Mouse (Mus musculus) cerebellum, postnatal 36 days (tissue): ENCODE data around the gene Gm1043.

ENCODE experiments used
- DNase-seq, 2 experiments: peaks; one replicate each; pipeline ENCODE4 v3.0.0; 2021 to 2022; ENCODE audit warnings: mixed read lengths in 2 of 2

The Gm1043 gene

DNA sequence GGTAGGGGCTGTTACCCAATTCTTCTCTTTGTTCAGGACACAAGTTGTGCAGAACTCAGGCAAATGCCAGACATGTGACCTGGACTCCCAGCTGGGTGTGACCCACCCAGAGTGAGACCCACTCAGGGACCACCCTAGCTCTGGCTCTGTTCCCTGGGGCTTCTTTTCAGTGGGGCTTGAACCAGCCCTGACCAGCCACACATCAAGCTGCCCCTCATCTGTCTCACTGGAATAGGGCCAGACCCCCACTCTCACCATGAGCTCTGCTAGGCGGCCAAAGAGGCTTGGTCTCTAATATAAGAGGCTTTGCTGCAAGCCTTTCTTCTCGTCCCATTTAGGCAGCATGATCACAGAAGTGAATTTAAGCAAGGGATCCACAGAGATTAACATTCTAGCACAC is 121.2 kb downstream of the Gm1043 start:
- DNase-seq, result no peak

DNA sequence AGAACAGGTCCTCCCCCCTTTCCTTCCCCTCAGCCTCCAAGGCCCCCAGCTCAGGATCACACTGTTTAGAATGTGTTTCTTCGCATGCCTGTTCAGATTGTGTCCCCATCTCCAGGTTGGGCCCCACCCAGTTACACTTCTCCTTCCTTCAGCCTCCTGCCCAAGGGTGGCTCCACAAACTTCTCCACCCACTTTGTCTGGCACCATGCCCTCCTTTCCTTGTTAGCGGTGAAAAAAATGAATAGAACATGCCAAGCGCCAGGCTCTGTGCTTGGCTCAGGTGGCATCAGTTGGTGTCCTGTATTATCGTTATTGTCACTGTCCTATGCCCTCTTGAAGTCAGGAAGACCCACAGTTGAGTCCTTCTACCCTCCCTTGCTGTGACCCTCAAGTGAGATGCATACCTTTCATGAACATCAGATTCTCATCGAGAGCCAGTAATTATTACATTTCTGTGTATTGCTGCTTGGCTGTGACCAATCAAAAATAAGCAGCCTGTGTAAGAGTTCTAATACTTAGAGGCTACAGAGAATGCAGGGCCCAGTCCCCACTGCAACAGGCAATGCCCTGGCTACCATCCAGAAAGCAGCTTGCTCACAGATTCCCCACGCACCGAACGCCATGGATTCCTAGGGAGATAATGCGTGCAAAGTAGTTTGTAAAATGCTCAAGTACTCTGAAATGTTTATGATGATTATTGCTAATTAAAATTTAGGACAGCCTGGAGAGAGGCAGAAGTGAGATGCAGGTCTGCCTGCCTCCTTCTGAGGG is 128.0 kb downstream of the Gm1043 start:
- no peak for DNase-seq

DNA sequence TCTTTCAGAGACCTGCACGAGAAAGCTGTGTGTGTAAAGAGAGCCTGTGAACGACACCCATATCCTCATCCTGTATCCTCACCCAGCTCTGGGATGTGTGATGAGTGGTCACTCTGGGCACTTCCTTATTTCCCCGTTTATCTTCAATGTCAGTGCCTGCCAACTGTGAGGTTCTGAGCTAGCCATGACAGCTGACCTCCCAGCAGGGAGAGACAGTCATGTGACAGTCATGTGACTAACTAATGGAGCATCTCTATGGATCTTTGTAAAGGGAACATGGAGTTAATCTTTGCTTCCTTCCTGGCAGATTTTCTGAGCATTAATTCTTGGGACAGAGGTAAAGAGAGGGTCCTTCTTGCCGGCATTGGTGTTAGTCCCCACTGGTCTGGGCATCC is 128.5 kb downstream of the Gm1043 start:
- peak in 1 of 2 experiments; percentile 24 for DNase-seq

DNA sequence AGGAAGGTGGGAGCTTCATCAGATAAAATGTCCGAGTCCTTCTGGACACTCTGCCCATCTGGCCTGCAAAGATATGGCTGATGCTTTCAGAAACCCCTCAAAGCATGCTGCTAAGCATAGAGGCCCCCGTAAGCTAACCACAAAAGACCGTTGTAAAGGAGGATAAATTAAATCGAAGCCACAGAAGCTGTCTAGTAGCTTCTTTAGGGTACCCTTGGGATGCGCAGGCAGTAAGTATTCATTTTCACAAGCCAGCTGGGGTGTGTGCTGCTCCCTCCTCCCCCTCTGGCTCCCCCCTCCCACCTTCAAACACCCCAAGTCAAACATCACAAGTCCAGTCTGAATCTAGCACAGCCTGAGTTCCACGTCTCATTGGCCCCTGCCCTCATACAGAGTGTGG is 129.4 kb downstream of the Gm1043 start:
- no peak for DNase-seq

DNA sequence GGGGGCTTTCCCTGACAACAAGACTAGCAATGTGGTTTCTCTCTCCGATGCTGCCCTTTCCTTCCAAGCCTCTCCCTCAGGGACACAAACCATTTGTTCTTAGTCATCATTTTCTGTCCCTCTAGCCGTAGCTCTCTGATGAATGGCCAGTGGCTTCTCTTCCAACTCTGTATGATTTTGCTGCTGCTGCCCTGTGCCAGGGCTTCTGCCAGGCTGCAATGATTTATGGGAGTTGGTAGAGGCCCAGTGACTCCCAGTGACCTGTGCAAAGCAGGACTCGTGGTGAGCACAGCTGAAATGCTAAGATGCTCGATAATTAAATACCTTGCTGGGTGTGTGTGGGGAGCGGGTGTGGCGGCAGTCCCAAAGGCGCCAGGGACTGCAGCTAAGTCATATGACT is 130.1 kb downstream of the Gm1043 start:
- DNase-seq, result no peak

DNA sequence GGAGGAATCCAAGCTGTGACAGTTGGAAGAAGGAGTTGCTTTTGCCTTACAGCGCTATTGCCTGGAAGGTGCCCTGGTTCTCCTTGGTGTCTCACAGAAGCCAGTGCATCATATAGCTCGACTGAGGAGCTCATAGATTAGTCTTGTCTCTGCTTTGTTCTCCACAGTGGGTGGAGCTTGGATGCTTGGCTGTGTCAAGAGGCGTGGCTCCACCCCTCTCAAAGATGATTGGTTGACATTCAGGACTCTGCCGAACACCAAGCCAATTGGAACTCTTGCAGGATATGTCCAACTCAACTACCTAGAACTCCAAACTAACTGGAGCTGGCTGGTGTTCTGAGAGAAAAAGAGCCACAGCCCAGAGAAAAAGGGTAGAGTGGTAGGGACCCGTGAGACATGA is 134.4 kb downstream of the Gm1043 start:
- no peak for DNase-seq

DNA sequence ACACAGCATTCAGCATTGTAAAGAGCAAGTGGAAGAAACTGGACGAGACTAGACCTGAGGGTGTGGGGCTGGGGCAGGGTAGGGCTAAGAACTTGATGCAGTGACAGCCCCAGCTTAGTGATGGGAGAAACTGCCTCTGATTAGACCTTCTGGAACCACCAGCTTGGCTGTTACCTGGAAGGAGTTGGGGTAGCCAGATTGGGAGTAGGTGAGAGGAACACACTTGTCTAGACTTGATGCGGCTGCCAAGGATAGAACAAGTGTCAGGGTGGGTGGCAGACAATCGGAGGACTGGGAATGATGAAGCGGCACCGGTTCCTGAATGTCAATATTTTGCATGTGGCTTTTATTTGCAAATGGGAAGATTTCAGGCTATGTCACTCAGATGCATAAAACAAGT is 135.4 kb downstream of the Gm1043 start:
- DNase-seq, result no peak

DNA sequence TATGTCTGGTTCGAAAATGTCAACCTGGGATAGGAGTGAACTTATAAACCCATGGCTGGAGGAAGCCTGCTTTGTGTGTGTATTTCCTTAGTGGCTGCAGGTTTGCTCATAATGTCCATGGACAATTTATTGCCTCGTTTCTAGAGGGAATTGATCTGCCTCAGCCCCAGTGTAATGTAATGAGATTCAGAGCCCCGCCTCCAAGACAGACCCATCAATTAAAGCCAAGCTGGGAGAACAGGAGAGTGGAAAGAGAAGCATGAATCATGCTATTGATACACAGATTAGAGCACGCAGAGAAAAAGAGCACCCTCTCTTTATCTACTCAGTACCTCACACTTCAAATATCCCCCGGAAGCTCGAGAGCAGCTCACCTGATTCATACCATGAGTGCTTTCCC is 136.4 kb downstream of the Gm1043 start:
- DNase-seq, result no peak

DNA sequence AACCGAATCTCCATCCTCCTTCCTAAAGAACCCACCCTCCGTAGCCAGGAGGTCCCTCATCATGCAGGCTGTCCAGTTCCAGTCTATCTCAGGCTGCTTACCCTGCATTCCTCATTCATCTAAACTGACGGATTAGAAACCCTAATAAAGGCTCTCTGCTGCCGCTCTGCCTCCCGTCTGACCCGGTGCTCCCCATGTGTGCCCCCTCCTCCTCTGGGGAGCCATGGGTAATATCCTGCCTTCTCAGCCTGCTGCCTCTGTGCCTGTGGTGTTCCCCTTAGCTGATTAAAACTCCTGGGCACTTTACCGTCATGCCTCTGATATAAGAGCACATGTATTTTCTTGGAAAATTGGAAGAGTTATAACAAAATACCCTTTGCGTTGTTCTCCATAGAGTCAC is 137.1 kb downstream of the Gm1043 start:
- DNase-seq, result no peak

DNA sequence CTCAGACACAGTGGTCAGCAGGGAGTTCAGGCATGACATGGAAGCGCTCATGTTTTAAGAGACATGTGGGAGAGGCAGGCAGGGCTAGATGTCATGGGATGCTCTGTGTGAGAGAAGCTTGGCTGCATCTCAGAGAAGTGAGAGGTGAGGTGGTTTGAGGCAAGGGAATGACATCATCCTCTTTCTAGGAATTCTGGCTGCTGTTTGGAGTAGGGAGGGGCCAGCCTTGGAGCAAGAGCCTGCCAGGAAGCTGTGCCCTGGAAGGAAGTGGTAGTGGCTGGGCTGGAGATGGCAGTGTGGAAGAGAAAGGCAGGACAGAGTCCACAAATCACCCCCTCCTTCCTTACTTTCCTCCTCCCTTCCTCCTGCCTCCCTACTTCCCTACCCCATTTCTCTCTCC is 140.5 kb downstream of the Gm1043 start:
- no peak for DNase-seq

DNA sequence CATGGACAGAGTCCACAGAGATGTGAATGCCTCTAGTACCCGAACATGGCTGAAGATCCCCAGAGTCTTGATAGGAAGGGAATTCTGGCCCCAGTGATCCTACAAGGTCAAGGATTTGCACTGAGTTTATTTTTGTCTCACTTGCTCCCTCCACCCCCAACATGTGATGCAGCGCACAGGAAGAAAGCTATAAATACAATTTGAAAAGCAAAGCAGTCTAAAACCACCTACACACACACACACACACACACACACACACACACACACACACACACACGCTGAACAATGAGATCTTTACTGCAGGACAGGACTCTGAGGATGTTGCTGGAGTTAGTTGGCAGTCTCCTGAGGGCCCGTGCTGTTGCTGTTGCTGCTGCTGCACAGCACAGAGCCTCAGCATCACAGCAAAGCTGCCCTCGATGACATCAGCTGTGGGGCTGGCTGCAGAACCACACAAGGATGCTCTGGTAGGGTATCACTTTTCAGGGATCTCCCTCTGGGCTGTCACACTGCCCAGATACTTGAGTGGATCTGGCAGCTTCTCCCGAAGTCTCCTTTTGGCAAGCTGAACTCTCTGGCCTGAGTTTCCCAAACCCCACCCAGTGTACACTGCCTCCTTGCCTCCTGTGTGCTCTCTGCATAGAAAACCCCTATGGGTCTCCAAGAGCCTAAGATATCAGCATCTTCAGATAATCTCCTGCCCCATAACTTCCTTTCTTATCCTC is 142.9 kb downstream of the Gm1043 start:
- no peak for DNase-seq

DNA sequence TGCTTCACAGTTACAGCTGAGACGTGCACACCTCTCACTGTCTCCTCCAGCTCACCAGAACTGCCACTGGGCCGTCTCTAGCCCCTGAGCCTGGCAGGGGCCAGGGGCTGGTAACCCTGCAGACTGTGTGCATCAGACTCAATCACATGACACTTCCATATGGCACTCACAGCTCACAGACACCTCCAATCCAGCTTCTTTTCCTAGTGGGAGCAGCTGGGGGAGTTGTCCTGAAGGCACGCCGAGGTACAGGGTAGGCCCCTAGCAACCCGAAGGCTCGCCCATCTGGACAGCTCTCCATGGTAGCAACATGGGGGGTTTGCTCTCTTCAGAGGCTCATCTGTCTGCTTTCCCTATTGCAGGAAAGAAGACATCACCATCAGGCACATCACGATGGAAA is 143.7 kb downstream of the Gm1043 start:
- DNase-seq, result no peak

DNA sequence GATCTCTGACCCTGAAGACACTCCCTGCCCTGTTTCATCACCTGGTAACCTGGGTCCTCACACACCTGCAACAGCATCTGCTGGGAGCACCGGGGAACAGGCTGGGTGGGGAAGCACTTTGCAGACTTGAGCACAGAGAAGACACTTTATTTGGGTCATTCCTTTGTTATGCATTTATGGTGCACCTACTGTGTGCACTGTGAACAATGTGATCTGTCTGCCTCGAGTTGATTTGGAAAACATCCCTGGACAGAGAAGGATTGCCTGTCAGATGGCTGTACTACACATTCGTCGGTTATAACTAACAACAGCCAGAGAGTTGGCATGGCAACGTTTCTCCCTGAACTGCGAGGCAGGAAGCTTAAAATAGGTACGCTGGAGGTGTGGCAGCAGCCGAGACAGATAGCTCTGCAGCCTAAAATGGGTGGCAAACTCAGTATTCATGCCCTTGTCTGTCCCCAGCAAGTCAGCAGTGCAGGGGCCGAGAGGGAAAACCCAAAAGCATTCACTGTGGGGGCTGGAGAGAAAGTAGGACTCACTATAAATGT is 147.9 kb downstream of the Gm1043 start:
- no peak for DNase-seq

DNA sequence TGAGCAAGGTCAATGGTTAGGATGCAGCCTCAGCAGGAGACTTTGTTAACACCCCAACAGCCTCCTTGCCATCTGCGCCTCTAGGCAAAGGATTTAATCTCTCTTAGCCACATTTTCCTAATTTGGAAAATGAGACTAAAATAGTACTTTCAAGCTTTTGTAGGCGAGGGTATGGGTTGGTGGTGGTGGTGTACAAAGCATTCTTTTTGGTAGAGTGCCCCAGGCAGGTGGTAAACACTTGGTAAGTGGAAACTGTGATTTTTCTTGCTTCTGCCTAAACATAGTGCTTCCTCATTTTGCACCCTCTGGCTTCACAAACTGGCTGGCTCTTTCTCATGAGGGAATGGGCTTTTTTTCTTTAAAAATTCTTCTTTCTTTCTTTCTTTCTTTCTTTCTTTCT is 153.5 kb downstream of the Gm1043 start:
- no peak for DNase-seq

DNA sequence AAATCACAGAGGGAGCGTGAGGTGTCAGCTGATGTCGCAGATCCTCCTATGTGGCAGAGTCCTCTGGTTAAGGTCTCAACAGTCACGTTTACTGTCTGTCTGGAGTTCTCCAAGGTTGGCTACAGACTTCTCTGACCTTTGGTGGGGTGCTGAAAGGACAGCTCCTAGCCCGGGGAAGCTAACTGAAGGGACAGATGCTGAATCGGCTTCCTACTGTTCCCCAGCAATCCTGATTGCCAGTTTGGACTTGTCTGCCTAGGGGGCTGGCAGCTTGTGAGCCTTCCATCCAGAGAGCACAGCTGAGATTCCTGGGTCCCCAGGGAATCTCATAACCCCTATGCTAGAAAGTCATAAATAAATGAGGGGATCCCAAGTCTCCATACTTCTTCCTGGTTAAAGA is 155.4 kb downstream of the Gm1043 start:
- DNase-seq, result no peak

DNA sequence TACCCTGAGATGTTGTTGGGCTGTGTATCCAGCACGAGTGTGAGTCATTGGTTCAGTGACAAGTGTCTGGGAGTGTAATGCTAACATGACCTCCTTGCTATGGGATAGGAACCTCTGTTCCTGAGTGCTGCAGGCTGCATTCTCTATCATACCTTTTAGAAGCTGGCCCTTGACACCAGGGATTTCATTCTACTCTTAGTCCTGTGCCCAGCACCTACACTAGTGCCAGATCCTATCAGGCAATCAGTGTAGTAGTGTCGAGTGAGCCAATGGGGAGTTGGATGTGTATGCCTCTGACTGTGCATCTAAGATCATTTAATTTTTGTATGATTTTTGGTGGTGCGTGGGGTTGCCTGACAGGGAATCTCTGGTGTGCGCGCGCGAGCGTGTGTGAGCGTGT is 156.1 kb downstream of the Gm1043 start:
- no peak for DNase-seq

DNA sequence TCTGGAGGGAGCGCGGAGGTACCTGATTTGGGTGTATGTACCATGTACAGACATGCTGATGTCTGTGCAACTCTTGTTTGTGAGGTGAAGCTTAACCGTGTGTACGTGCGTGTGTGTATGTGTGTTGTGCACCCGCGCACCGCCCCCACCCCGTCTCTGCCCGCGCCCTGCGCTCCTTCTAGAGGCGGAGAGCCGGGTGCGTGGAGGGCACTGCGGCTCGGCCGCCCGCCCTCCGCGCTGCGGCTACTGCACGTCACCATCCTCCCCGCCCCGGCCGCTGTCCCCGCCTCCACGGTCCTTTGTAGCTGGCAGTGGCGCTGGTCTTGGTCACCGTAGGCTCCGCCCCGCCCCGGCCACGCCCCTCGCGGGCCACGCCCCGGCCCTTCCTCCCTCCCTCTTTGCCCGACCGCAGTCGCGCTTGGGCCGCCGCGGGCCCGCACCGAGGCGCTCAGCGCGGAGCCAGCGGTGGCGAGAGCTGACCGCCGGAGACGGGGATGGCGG is 156.5 kb downstream of the Gm1043 start, which contains the start of gene Crmp1:
Gene Crmp1, plus strand, starts transcription at position 290 of the 501 bp plus-strand sequence.
- DNase-seq, result peak; percentile 92 to 96

DNA sequence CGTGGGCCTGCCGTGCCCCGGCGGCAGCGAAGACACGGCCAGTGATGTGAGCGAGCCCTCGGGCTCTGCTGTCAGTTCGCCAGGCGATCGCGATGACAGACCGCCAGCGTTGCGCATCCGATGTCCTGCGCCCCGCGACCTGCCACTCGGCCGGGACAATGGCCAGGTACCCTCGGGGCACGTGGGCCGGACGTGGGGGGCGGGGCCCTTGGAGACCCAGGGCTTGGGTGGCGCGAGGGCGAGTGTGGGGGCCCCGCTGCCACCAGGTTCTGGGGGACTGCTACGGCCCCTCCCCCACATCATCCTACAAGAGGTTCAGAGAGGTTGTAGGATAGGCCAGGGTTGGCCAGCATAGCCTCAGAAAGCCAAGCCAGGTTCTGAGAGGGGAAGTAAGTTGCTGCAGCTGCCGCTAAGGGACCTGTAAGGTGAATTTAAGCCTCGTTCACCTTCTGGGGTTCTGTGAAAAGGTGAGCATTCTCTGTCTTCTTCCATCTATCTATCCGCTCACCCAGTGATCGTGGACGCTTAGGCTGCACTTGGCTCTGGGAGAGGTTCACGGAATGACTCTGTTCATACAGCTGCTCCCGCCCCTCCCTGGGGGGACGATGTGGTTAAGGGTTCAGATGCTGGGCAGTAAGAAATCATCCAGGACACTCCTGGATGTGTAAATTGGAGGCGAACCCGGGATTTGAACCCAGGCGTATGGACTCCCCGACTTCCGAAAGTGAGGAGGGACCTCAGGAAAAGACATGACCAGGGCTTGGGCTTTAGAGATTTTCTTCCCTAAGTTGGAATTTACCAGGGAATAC is 157.4 kb downstream of the Gm1043 start:
- peak; percentile 56 to 64 for DNase-seq

DNA sequence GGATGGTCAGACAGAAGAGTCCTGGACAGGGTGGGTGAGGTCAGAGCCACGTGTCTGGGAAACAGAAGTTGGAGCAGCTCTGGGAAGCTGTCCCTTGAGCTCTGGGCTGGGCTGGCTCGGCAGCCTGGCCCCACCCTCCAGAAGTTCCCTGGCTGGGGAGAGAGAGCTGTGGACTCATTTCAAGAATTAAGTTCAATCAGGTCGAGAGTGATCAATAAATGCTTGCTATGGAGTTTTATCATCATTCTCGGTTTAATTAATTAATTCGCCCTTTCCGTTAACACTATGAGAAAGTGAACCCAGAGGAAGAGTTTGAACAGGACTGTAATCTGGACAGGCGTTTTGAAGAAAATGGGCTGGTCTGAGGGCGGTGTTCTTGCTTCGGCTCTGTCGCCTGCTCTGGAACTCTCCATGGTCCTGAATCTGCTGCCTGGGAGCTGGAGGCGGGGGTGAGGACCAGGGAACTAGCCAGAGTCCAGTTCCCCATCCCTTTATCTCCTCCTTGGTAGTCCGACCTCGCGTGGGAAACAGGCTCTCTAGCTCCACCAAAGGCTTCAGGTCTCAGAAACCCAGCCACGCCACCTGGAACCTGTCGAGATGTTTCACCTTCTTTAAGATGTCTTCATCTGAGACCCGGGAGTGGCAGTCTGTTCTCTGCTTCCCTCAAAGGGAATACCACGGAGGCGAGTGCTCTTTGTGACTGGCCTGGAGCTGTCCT is 158.2 kb downstream of the Gm1043 start:
- DNase-seq, result peak in 1 of 2 experiments; percentile 33

DNA sequence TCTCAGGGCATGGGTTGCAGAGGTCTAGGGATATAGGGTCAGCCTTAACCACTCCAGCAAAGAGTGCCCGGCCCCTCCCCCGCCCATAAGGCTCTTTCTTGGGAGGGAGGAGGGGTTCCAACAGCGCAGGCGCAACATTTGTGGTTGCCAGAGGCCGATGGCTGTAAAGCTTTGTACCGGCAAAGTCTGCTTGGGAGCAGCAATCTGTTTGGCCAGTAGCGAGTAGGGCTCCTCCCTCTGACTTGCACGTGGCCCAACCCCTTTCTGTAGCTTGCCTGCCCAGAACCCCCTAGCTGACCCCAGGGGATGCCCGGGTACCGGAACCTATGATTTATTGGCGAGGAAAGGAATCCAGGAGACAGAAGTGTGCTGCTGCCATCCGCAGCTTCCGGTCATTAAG is 159.0 kb downstream of the Gm1043 start:
- peak; percentile 60 to 68 for DNase-seq

DNA sequence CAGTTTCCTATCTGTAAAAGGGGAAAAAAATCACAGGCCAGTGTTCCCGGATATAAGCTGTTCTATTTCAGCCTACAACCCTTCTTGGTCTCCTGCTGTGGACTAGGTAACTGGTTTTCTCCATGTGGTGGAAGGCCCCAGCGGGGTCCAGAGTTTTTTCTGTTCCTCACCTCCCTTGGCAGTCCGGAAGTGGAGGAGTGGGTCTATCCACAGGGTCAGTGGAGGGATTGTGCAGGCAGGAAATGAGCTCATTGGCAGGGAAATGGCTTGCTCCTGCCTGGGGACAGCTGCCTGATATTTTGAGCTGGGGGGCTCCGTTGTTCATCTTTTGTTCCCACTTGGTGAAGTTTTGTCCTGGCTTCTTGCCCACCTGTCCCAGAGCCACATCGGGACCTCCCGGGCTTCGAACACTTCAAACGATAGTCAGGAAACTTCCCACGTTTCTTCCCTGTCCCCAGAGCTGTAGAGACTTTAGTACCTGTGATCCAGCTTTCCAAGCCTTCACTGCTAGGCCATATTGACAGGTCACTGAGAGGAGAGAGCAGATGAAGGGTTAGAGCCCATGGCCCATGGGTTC is 159.6 kb downstream of the Gm1043 start:
- DNase-seq, result no peak

DNA sequence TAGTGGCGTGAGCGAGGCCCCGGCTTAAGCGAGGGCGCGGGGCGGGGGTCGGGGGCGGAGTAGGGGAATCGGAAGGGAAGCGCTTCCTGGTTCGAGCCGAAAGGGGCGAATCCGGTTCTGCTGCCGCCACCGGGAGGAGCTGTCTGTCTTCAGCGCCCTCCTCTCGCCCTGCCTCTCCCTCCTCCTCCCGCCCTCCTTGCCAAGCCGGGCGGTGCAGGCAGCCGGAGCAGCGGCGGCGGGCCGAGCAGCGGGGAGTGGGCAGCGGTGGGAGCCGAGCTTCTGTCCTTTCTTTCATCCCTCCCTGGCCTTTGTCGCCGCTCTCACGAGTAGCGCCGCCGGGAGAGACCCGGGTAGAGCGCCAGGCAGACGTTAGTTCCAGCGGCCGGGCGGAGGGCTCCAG is 160.5 kb downstream of the Gm1043 start:
- DNase-seq, result peak; percentile 69 to 80
